Mouse (Mus musculus): ENCODE results near the gene Gm49398. TPM values are rescaled to one million over a fixed set of nuclear protein-coding genes. Genes with fewer than 3 reads are reported as not detected.

The Gm49398 gene
- not detected for total RNA-seq (2021)
- long read RNA-seq, experiment 1 = 0 reads
- long read RNA-seq, experiment 2 = 0 reads

DNA sequence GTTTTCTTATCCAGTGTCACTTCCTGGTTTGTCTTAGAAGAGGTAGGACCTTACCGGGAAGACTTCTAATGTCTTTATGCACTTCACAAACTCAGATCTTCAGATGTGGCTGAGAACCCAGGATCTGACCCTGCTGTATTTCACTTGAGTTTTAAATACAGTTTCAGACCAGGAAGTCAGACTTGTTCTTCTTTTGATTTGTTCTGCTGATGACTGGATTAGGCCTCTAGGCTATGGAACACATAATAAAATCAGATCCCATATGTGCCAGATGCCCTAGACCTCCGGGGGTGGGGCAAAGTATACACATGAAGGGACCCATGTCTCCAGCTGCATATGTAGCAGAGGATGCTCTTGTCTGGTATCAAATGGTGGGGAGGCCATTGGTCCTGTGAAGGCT, at the start of gene Gm49398:
TSS of gene Gm49398 (minus strand) at position 101 of the 400 bp plus-strand sequence.
- no peak for DNase-seq (ENCODE audit: low spot score in 2 of 2)

GRCm38 (mm10) chr13:61255258-61255657, 33.4 kb downstream of the Gm49398 start, which contains the start of gene Cts8:
TSS of gene Cts8 (minus strand) at chr13:61255358.
- DNase-seq (ENCODE audit: low spot score in 2 of 2) = no peak

- peak in 1 of 2 experiments; percentile 28 for DNase-seq (ENCODE audit: low spot score in 2 of 2)
These were observed 47.3 kb downstream of the Gm49398 start for GRCm38 (mm10) chr13:61241076-61241947.

- DNase-seq (ENCODE audit: low spot score in 2 of 2) = no peak
These were observed 85.3 kb downstream of the Gm49398 start, which contains the start of gene Cts6 for GRCm38 (mm10) chr13:61203310-61203709. TSS of gene Cts6 (minus strand) at chr13:61203410.

Small RNAs within 50 kb of the gene (microRNA-seq; reads per million reads assigned to microRNA genes)
- gene Gm27704 = not detected

Other genes starting within 250 kb of the Gm49398 start
- gene Ctsq, start 248.2 kb downstream of the Gm49398 start, total RNA-seq (2021) = not detected
- gene Ctsr, start 124.6 kb downstream of the Gm49398 start, total RNA-seq (2021) = not detected
- gene Cts6, start 85.4 kb downstream of the Gm49398 start, total RNA-seq (2021) = not detected
- not detected for gene Cts8, start 33.5 kb downstream of the Gm49398 start, total RNA-seq (2021)
- not detected for gene Cts7, start 69.4 kb upstream of the Gm49398 start, total RNA-seq (2021)